Mouse (Mus musculus) spleen, adult 2 months (tissue): Measurements from ENCODE around the gene Kbtbd2.

Experiments
- CTCF ChIP-seq: fragments of 200-500 bp; IDR thresholded peaks from 2 replicates; pipeline ENCODE4 v1.5.1; 2011; ENCODE audit warnings: mild to moderate bottlenecking, inconsistent platforms; ENCODE audit not compliant: insufficient read depth, insufficient read length, insufficient replicate concordance; ENCODE audit errors: extremely low read depth
- POLR2A ChIP-seq: fragments of 200-500 bp; IDR thresholded peaks from 2 replicates; pipeline ENCODE4 v1.6.1; 2011; ENCODE audit warnings: low read depth, low read length, inconsistent platforms

GRCm38 (mm10) chr6:56843229-56843628 is 45.6 kb upstream of the Kbtbd2 start:
- TF ChIP-seq CTCF (no peak), POLR2A (no peak)
